Mouse (Mus musculus): Measurements from ENCODE around the gene Itm2c.

GRCm38 (mm10) chr1:85882003-85882402 is 12.1 kb upstream of the Itm2c start:
- TF ChIP-seq CTCF (conservative IDR thresholded peaks at IDR 0.05; ENCODE audit: insufficient read depth, insufficient read length, low read depth, low read length) (no peak), POLR2A (IDR thresholded peaks at IDR 0.05; ENCODE audit: low read depth, low read length) (no peak)

Data from kidney, adult 2 months (tissue).